Mouse (Mus musculus): ENCODE data around the gene Fam170b. TPM values are rescaled to one million over a fixed set of nuclear protein-coding genes. Genes with fewer than 3 reads are reported as not detected.

Fam170b gene
- 0.08 TPM in 1 of 2 replicates, not detected in the other for polyA plus RNA-seq (2016; fragmentation: Nextera tagmentation; extraction: Ambion mirVana)

GRCm38 (mm10) chr14:32833847-32834246, at the start of gene Fam170b:
Fam170b (plus strand) TSS chr14:32833962.
- Histone ChIP-seq H3K36me3 (no peaks in the 10 kb centered on the region), H3K9me3 (replicated peaks) (no peaks in the 10 kb centered on the region), H3K27ac (no peak within 1 kb of the TSS), H3K4me1 (no peaks in the 10 kb centered on the region), H3K4me3 (no peak within 1 kb of the TSS), H3K27me3 (ENCODE audit: low read depth, poor library complexity, severe bottlenecking) (no peaks in the 10 kb centered on the region)
- no peak for DNase-seq (ENCODE audit: low spot score)
- WGBS: 80% methylated on average over 8 of the region's 8 CpGs

GRCm38 (mm10) chr14:32784130-32784747, 49.5 kb upstream of the Fam170b start:
- WGBS: 81% methylated on average over 12 of the region's 12 CpGs
- peaks cover 15% of the 10 kb centered on the region for H3K4me1 ChIP-seq
- H3K36me3 ChIP-seq: no peaks in the 10 kb centered on the region
- H3K9me3 ChIP-seq (replicated peaks): no peaks in the 10 kb centered on the region
- no peak overlapping the region for H3K4me3 ChIP-seq
- H3K27me3 ChIP-seq (ENCODE audit: low read depth, poor library complexity, severe bottlenecking): no peaks in the 10 kb centered on the region
- DNase-seq (ENCODE audit: low spot score): no peak
- H3K27ac ChIP-seq: no peak overlapping the region

- Histone ChIP-seq H3K4me1 (peaks cover 15% of the 10 kb centered on the region), H3K27me3 (ENCODE audit: low read depth, poor library complexity, severe bottlenecking) (no peaks in the 10 kb centered on the region), H3K27ac (no peak overlapping the region), H3K4me3 (no peak overlapping the region), H3K36me3 (no peaks in the 10 kb centered on the region), H3K9me3 (replicated peaks) (no peaks in the 10 kb centered on the region)
- no peak for DNase-seq (ENCODE audit: low spot score)
- WGBS: 85% methylated on average over 4 of the region's 4 CpGs
Measured at GRCm38 (mm10) chr14:32784748-32785134, 49.0 kb upstream of the Fam170b start.

GRCm38 (mm10) chr14:32785556-32786130, 48.1 kb upstream of the Fam170b start, which contains the start of gene Tmem273:
Tmem273 (plus strand) TSS chr14:32785963.
- no peak within 1 kb of the TSS for H3K4me3 ChIP-seq
- DNase-seq (ENCODE audit: low spot score): peak; percentile 18
- WGBS: 84% methylated on average over 3 of the region's 3 CpGs

GRCm38 (mm10) chr14:32787691-32788090, 46.1 kb upstream of the Fam170b start:
- Histone ChIP-seq H3K4me3 (no peak overlapping the region), H3K27me3 (ENCODE audit: low read depth, poor library complexity, severe bottlenecking) (no peaks in the 10 kb centered on the region), H3K36me3 (no peaks in the 10 kb centered on the region), H3K9me3 (replicated peaks) (no peaks in the 10 kb centered on the region), H3K27ac (no peak overlapping the region), H3K4me1 (peaks cover 11% of the 10 kb centered on the region; the same call in 1 of the 2 replicates)
- 74% methylated on average over 5 of the region's 5 CpGs for WGBS
- DNase-seq (ENCODE audit: low spot score): no peak

More at GRCm38 (mm10) chr14:32785556-32786130, 48.1 kb upstream of the Fam170b start, which contains the start of gene Tmem273:
- no peaks in the 10 kb centered on the region for H3K27me3 ChIP-seq (ENCODE audit: low read depth, poor library complexity, severe bottlenecking)
- no peaks in the 10 kb centered on the region for H3K36me3 ChIP-seq
- no peaks in the 10 kb centered on the region for H3K9me3 ChIP-seq (replicated peaks)
- peaks cover 15% of the 10 kb centered on the region for H3K4me1 ChIP-seq
- no peak within 1 kb of the TSS for H3K27ac ChIP-seq

- peaks cover 5% of the 10 kb centered on the region; the same call in 1 of the 2 replicates for H3K4me1 ChIP-seq
- 73% methylated on average over 8 of the region's 8 CpGs for WGBS
- H3K27ac ChIP-seq: no peak overlapping the region
- H3K27me3 ChIP-seq (ENCODE audit: low read depth, poor library complexity, severe bottlenecking): no peaks in the 10 kb centered on the region
- no peak overlapping the region for H3K4me3 ChIP-seq
- H3K9me3 ChIP-seq (replicated peaks): no peaks in the 10 kb centered on the region
- H3K36me3 ChIP-seq: no peaks in the 10 kb centered on the region
- no peak for DNase-seq (ENCODE audit: low spot score)
Measured at GRCm38 (mm10) chr14:32796375-32796774, 37.4 kb upstream of the Fam170b start.

- WGBS: 90% methylated on average over 2 of the region's 2 CpGs
- no peak overlapping the region for H3K27ac ChIP-seq
Measured at GRCm38 (mm10) chr14:32797803-32798202, 36.0 kb upstream of the Fam170b start.

GRCm38 (mm10) chr14:32798355-32798754, 35.4 kb upstream of the Fam170b start:
- WGBS: 90% methylated on average over 4 of the region's 4 CpGs

More at GRCm38 (mm10) chr14:32797803-32798202, 36.0 kb upstream of the Fam170b start:
- H3K4me3 ChIP-seq: no peak overlapping the region
- H3K27me3 ChIP-seq (ENCODE audit: low read depth, poor library complexity, severe bottlenecking): no peaks in the 10 kb centered on the region
- peaks cover 6% of the 10 kb centered on the region; the same call in 1 of the 2 replicates for H3K4me1 ChIP-seq
- no peak for DNase-seq (ENCODE audit: low spot score)
- H3K9me3 ChIP-seq (replicated peaks): no peaks in the 10 kb centered on the region
- no peaks in the 10 kb centered on the region for H3K36me3 ChIP-seq

GRCm38 (mm10) chr14:32800048-32800447, 33.7 kb upstream of the Fam170b start:
- no peak for DNase-seq (ENCODE audit: low spot score)
- WGBS: 93% methylated on average over 7 of the region's 7 CpGs
- Histone ChIP-seq H3K9me3 (replicated peaks) (no peaks in the 10 kb centered on the region), H3K4me1 (peaks cover 6% of the 10 kb centered on the region; the same call in 1 of the 2 replicates), H3K27ac (no peak overlapping the region), H3K4me3 (no peak overlapping the region), H3K27me3 (ENCODE audit: low read depth, poor library complexity, severe bottlenecking) (no peaks in the 10 kb centered on the region), H3K36me3 (no peaks in the 10 kb centered on the region)

More at GRCm38 (mm10) chr14:32798355-32798754, 35.4 kb upstream of the Fam170b start:
- no peaks in the 10 kb centered on the region for H3K9me3 ChIP-seq (replicated peaks)
- H3K27ac ChIP-seq: no peak overlapping the region
- no peaks in the 10 kb centered on the region for H3K36me3 ChIP-seq
- no peak overlapping the region for H3K4me3 ChIP-seq
- DNase-seq (ENCODE audit: low spot score): no peak
- peaks cover 6% of the 10 kb centered on the region; the same call in 1 of the 2 replicates for H3K4me1 ChIP-seq
- no peaks in the 10 kb centered on the region for H3K27me3 ChIP-seq (ENCODE audit: low read depth, poor library complexity, severe bottlenecking)

- 0 out of 2 replicates have a peak overlapping the region, but pooled peaks have one; percentile 10 for H3K27ac ChIP-seq
- H3K27me3 ChIP-seq (ENCODE audit: low read depth, poor library complexity, severe bottlenecking): no peaks in the 10 kb centered on the region
- peaks cover 6% of the 10 kb centered on the region; the same call in 1 of the 2 replicates for H3K4me1 ChIP-seq
- no peaks in the 10 kb centered on the region for H3K9me3 ChIP-seq (replicated peaks)
- no peaks in the 10 kb centered on the region for H3K36me3 ChIP-seq
- DNase-seq (ENCODE audit: low spot score): no peak
- WGBS: 55% methylated on average over 11 of the region's 11 CpGs
- H3K4me3 ChIP-seq: no peak overlapping the region
Measured at GRCm38 (mm10) chr14:32801016-32801661, 32.6 kb upstream of the Fam170b start.

- Histone ChIP-seq H3K36me3 (no peaks in the 10 kb centered on the region), H3K9me3 (replicated peaks) (no peaks in the 10 kb centered on the region), H3K4me1 (peaks cover 6% of the 10 kb centered on the region; the same call in 1 of the 2 replicates), H3K27ac (no peak overlapping the region), H3K4me3 (no peak overlapping the region), H3K27me3 (ENCODE audit: low read depth, poor library complexity, severe bottlenecking) (no peaks in the 10 kb centered on the region)
- DNase-seq (ENCODE audit: low spot score): no peak
Measured at GRCm38 (mm10) chr14:32801662-32802024, 32.1 kb upstream of the Fam170b start.

GRCm38 (mm10) chr14:32810111-32810510, 23.7 kb upstream of the Fam170b start:
- no peak overlapping the region for H3K27ac ChIP-seq
- H3K4me3 ChIP-seq: no peak overlapping the region
- H3K36me3 ChIP-seq: no peaks in the 10 kb centered on the region
- DNase-seq (ENCODE audit: low spot score): no peak
- H3K9me3 ChIP-seq (replicated peaks): no peaks in the 10 kb centered on the region
- no peaks in the 10 kb centered on the region for H3K4me1 ChIP-seq
- no peaks in the 10 kb centered on the region for H3K27me3 ChIP-seq (ENCODE audit: low read depth, poor library complexity, severe bottlenecking)

- 79% methylated on average over 6 of the region's 6 CpGs for WGBS
Measured at GRCm38 (mm10) chr14:32812429-32812828, 21.3 kb upstream of the Fam170b start.

More at GRCm38 (mm10) chr14:32812429-32812828, 21.3 kb upstream of the Fam170b start:
- Histone ChIP-seq H3K27ac (no peak overlapping the region), H3K4me1 (no peaks in the 10 kb centered on the region), H3K4me3 (no peak overlapping the region), H3K27me3 (ENCODE audit: low read depth, poor library complexity, severe bottlenecking) (no peaks in the 10 kb centered on the region), H3K36me3 (no peaks in the 10 kb centered on the region), H3K9me3 (replicated peaks) (no peaks in the 10 kb centered on the region)
- no peak for DNase-seq (ENCODE audit: low spot score)
